Mouse (Mus musculus): ENCODE measurements around the gene BC053393.

GRCm38 (mm10) chr11:46523912-46524311 lies 47.4 kb upstream of the BC053393 start, which contains the start of gene Gm12169:
- TF ChIP-seq CTCF (IDR thresholded peaks at IDR 0.05; ENCODE audit: low read depth) (no peak), EP300 (optimal IDR thresholded peaks at IDR 0.05) (no peak)
